Mouse (Mus musculus) thymus, adult 2 months (tissue): Measurements from ENCODE around the gene Icosl.

ENCODE experiments used
- CTCF ChIP-seq: fragments of 200-500 bp; IDR thresholded peaks from 2 replicates; pipeline ENCODE4 v1.5.1; 2012; ENCODE audit warnings: mild to moderate bottlenecking, control low read depth, low read length, moderate library complexity, borderline replicate concordance; ENCODE audit not compliant: control insufficient read depth, poor library complexity, insufficient read depth; ENCODE audit errors: extremely low read depth
- POLR2A ChIP-seq: fragments of 200-500 bp; IDR thresholded peaks from 2 replicates; pipeline ENCODE4 v1.6.1; 2012; ENCODE audit warnings: mild to moderate bottlenecking, low read length, control low read depth, moderate library complexity; ENCODE audit not compliant: control insufficient read depth, poor library complexity, insufficient read depth; ENCODE audit errors: extremely low read depth

GRCm38 (mm10) chr10:78119422-78119821 is 50.3 kb downstream of the Icosl start:
- TF ChIP-seq CTCF (no peak), POLR2A (no peak)
